Mouse (Mus musculus) kidney, adult 2 months (tissue): ENCODE data around the gene Mgrn1. TPM values are rescaled to one million over a fixed set of nuclear protein-coding genes. Genes with fewer than 3 reads are reported as not detected.
A peak's percentile ranks its signal among the peaks of the same experiment; 100 is the strongest.

Experiments used
- DNase-seq: peaks from one replicate; pipeline ENCODE4 v3.0.0; 2021
- H3K27ac ChIP-seq: fragments of 200-500 bp; 2 replicates; pipeline ENCODE4 v1.5.1; 2012; ENCODE audit warnings: low read depth, low read length, control low read depth, inconsistent platforms; ENCODE audit not compliant: insufficient read depth
- H3K27me3 ChIP-seq: fragments of 200-500 bp; replicated peaks from 2 replicates; pipeline ENCODE4 v1.6.1; 2012; ENCODE audit warnings: mild to moderate bottlenecking, moderate library complexity, low read length, inconsistent platforms; ENCODE audit not compliant: control insufficient read depth, insufficient read depth
- H3K36me3 ChIP-seq: fragments of 200-500 bp; 2 replicates; pipeline ENCODE4 v1.6.1; 2012; ENCODE audit warnings: mild to moderate bottlenecking, moderate library complexity, low read length, inconsistent platforms; ENCODE audit not compliant: control insufficient read depth, insufficient read depth
- H3K4me1 ChIP-seq: fragments of 200-500 bp; 2 replicates; pipeline ENCODE4 v1.6.1; 2011; ENCODE audit warnings: low read length; ENCODE audit not compliant: control insufficient read depth, insufficient read depth
- H3K4me3 ChIP-seq: fragments of 200-500 bp; 2 replicates; pipeline ENCODE4 v1.5.1; 2011; ENCODE audit warnings: mild to moderate bottlenecking, low read depth, low read length, control low read depth; ENCODE audit not compliant: insufficient read depth
- CTCF ChIP-seq: fragments of 200-500 bp; conservative IDR thresholded peaks from 2 replicates; pipeline ENCODE4 v1.5.1; 2011; ENCODE audit warnings: low read depth, mild to moderate bottlenecking, control low read depth, low read length, moderate library complexity, mixed read lengths; ENCODE audit not compliant: insufficient read depth, insufficient read length
- POLR2A ChIP-seq: fragments of 200-500 bp; IDR thresholded peaks from one replicate; pipeline ENCODE4 v1.6.1; 2011; ENCODE audit warnings: low read depth, low read length, control low read depth
- WGBS: fragments of 180-500 bp; shearing (Covaris S2); methylation state at CpG from one replicate; pipeline ENCODE4 v1.1.7; 2018; 5-methylcytosine and 5-hydroxymethylcytosine counted together
- polyA plus RNA-seq: library from polyadenylated mRNA; depleted of rRNA; stranded (reverse); fragments of >200 nt; gene quantifications from 2 replicates; pipeline ENCODE4 v1.2.3, GENCODE M21; 2012

Gene Mgrn1
- polyA plus RNA-seq, 1 experiment = 197 TPM

DNA sequence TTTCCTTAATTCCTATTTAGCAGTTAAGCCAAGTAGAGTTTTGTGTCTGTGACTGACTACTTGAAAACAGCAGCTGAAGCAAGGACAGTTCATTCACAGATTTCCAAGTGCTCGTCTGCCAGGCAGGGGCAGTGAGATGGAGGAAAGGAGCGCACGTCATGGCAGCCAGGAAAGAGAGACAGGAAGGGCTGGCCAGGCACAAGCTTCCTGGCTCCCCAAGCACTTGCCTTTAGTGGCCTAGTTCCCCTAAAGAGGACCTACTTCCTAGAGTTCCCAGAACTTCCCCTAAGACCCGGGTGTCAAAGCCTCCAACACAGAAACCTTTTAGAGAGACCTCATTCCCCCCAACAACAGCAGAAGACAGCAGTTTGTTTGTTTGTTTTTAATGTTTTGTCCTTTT, 34.5 kb downstream of the Mgrn1 start:
- peak overlapping the region; percentile 54; the same call in 1 of the 2 replicates for H3K27ac ChIP-seq

DNA sequence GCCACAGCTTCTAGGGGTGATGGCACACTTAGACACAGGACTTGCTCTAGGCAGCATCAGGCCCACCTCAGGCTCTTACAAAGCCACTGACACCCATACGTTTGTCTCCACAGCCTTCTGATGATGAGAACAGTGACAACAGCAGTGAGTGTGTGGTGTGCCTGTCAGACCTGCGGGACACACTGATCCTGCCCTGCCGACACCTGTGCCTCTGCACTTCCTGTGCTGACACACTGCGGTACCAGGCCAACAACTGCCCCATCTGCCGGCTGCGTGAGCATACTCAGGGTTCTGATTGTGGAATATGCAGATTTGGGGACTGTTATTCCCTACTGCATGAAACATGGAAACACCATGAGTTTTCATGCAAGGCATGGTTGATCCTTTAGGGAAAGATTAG, 36.4 kb downstream of the Mgrn1 start:
- H3K4me1 ChIP-seq = no peaks in the 10 kb centered on the region; the same call in 1 of the 2 replicates
- H3K36me3 ChIP-seq = peaks cover 4% of the 10 kb centered on the region; the same call in 1 of the 2 replicates
- H3K4me3 ChIP-seq = no peak overlapping the region
- no peak for DNase-seq
- H3K27me3 ChIP-seq = no peaks in the 10 kb centered on the region
- H3K27ac ChIP-seq = no peak overlapping the region
- 84% methylated on average over 6 of the region's 6 CpGs for WGBS
- TF ChIP-seq POLR2A (no peak), CTCF (no peak)

More for the DNA sequence above, 34.5 kb downstream of the Mgrn1 start:
- Histone ChIP-seq H3K4me3 (no peak overlapping the region), H3K36me3 (peaks cover 6% of the 10 kb centered on the region; the same call in 1 of the 2 replicates), H3K27me3 (no peaks in the 10 kb centered on the region), H3K4me1 (no peaks in the 10 kb centered on the region)
- DNase-seq = no peak
- TF ChIP-seq CTCF (no peak), POLR2A (no peak)
- 66% methylated on average over 4 of the region's 4 CpGs for WGBS

DNA sequence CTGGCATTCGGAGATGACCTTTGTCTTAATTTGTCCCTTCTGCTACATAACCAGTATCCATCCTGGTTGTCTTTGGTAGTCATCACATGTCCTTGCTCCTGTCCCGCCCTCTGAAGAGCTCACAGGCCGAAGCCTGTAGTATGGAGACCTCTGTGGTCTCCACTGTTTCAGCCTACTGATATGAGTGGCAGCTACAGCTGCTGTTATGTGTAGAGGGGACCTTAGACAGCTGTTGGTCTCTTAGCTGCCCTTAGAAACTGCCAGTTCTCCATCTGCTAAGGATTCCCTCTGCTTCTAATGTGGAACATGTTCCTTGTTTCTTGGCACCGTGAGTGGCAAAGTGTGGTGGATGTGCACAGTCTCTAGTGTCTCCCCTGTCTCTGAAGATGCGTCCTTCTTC, 37.9 kb downstream of the Mgrn1 start:
- Histone ChIP-seq H3K4me3 (no peak overlapping the region), H3K4me1 (peaks cover 4% of the 10 kb centered on the region; the same call in 1 of the 2 replicates), H3K36me3 (peaks cover 4% of the 10 kb centered on the region; the same call in 1 of the 2 replicates), H3K27me3 (no peaks in the 10 kb centered on the region), H3K27ac (no peak overlapping the region)
- TF ChIP-seq POLR2A = no peak
- no peak for TF ChIP-seq CTCF
- no peak for DNase-seq
- whole genome bisulfite sequencing = 90% methylated on average over 5 of the region's 5 CpGs

DNA sequence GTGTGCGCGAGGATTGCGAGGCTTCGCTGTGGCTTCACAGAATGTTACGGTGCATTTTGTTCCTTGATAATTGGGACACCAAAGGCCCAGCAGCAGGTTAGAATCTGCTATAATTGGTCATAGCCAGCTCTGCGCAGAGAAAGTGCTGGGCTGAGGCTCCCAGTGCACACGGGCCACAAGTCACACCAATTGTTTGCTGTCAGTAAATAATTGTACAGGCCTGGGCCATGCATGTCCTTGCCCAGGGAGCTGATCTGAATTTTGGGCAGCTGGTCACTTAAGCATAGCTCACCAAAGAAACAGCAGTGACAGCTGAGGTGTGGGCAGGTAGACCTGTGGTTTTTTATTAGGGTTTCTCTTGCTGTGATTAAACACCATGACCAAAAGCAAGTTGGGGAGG, 41.9 kb downstream of the Mgrn1 start:
- 64% methylated on average over 7 of the region's 7 CpGs for WGBS
- peaks cover 1% of the 10 kb centered on the region; the same call in 1 of the 2 replicates for H3K36me3 ChIP-seq
- TF ChIP-seq CTCF = no peak
- TF ChIP-seq POLR2A = no peak
- no peak for DNase-seq
- no peaks in the 10 kb centered on the region for H3K27me3 ChIP-seq
- no peak overlapping the region for H3K27ac ChIP-seq
- no peak overlapping the region for H3K4me3 ChIP-seq
- peaks cover 10% of the 10 kb centered on the region; the same call in 1 of the 2 replicates for H3K4me1 ChIP-seq

DNA sequence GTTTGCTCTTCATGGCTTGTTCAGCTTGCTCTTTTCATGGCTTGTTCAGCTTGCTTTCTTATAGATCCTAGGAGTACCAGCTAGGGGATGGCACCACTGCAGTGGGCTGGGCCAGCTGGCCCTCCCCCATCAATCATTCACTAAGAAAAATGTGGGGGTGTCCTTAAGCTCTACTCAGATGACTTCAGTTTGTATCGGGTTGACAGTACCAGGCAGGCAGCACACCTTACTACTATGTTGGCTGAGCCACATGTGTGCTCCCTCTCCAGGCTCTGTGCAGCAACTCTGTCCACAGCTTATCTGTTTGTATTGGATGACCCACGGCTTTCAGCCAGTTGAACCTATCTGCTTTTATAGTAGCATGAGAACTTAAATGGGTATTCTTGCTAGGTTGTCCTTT, 42.4 kb downstream of the Mgrn1 start:
- TF ChIP-seq POLR2A = no peak
- no peak for TF ChIP-seq CTCF
- Histone ChIP-seq H3K27me3 (no peaks in the 10 kb centered on the region), H3K4me3 (no peak overlapping the region), H3K27ac (no peak overlapping the region), H3K4me1 (peaks cover 13% of the 10 kb centered on the region; the same call in 1 of the 2 replicates), H3K36me3 (peaks cover 1% of the 10 kb centered on the region; the same call in 1 of the 2 replicates)
- WGBS = 53% methylated on average over 2 of the region's 2 CpGs
- DNase-seq = no peak

DNA sequence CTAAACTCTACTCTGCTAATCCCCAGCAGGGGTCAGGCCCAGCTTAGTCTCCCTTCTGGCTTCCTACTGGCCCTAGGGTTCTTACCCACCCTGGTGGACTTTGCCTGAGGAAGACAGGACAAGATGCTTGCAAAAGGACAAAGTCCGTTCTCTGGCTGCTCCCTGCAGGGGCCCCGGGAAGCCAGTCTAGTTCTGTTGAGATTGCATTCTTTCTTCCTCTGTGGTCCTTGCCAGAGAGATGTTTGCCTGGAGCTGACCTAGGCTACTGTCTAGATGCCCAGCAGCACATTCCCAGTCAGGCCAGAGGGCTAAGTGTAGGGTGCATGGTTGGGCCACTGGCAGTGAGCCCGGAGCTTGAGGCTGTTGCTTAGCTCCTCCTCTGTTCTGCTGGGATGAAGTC, 46.4 kb downstream of the Mgrn1 start:
- peak overlapping the region; percentile 41 for H3K27ac ChIP-seq
- H3K36me3 ChIP-seq = no peaks in the 10 kb centered on the region; the same call in 1 of the 2 replicates
- H3K4me3 ChIP-seq = no peak overlapping the region
- peaks cover 15% of the 10 kb centered on the region for H3K4me1 ChIP-seq
- TF ChIP-seq POLR2A = no peak
- no peak; the same call in 1 of the 2 replicates for TF ChIP-seq CTCF
- peak; percentile 95 for DNase-seq
- no peaks in the 10 kb centered on the region for H3K27me3 ChIP-seq
- WGBS = 45% methylated on average over 3 of the region's 3 CpGs

DNA sequence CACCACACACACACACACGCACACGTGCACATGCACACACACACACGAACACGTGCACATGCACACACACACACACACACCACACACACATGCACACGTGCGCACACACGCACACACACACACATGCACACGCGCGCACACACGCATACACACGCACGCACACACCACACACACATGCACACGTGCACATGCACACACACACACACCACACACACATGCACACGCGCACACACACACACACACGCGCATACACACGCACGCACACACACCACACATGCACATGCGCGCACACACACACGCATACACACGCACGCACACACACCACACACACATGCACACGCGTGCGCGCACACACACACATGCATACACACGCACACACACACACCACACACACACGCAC, 49.4 kb downstream of the Mgrn1 start:
- Histone ChIP-seq H3K4me1 (peaks cover 18% of the 10 kb centered on the region), H3K27me3 (no peaks in the 10 kb centered on the region), H3K36me3 (no peaks in the 10 kb centered on the region), H3K27ac (no peak overlapping the region), H3K4me3 (no peak overlapping the region)
- DNase-seq = no peak
- WGBS = 97% methylated on average over 31 of the region's 31 CpGs
- TF ChIP-seq CTCF = no peak
- TF ChIP-seq POLR2A = peak; percentile 37
